Mouse (Mus musculus) stomach, embryonic 14.5 days (tissue): ENCODE data around the gene Mapk11. TPM values are rescaled to one million over a fixed set of nuclear protein-coding genes. Genes with fewer than 3 reads are reported as not detected.

Experiments
- ATAC-seq: fragments of 200-750 bp; cut with Nextera tagmentation; 2 replicates; pipeline ENCODE4 v1.8.0; 2017; ENCODE audit warnings: low read depth, moderate TSS enrichment; ENCODE audit not compliant: insufficient number of reproducible peaks, insufficient read depth, low FRiP score
- H3K27ac ChIP-seq: fragments of 300-500 bp; sonication (generic); 2 replicates; pipeline ENCODE4 v1.5.1; 2014; ENCODE audit warnings: mild to moderate bottlenecking, low read length, moderate library complexity, mixed read lengths
- H3K27me3 ChIP-seq: fragments of 300-500 bp; sonication (generic); 2 replicates; pipeline ENCODE4 v1.6.1; 2014; ENCODE audit warnings: low read length, control low read depth, mixed read lengths; ENCODE audit not compliant: control insufficient read depth, insufficient read depth
- H3K36me3 ChIP-seq: fragments of 300-500 bp; sonication (generic); 2 replicates; pipeline ENCODE4 v1.6.1; 2014; ENCODE audit warnings: mild to moderate bottlenecking, control low read depth, low read length, moderate library complexity, mixed read lengths; ENCODE audit not compliant: control insufficient read depth, insufficient read depth
- H3K4me1 ChIP-seq: fragments of 300-500 bp; sonication (generic); 2 replicates; pipeline ENCODE4 v1.6.1; 2014; ENCODE audit warnings: low read length, control low read depth, mixed read lengths; ENCODE audit not compliant: control insufficient read depth, insufficient read depth
- H3K4me2 ChIP-seq: fragments of 300-500 bp; sonication (generic); replicated peaks from 2 replicates; pipeline ENCODE4 v1.6.1; 2014; ENCODE audit warnings: low read depth, low read length, control low read depth
- H3K4me3 ChIP-seq: fragments of 300-500 bp; sonication (generic); 2 replicates; pipeline ENCODE4 v1.5.1; 2014; ENCODE audit warnings: low read depth, low read length, control low read depth
- H3K9ac ChIP-seq: fragments of 300-500 bp; sonication (generic); replicated peaks from 2 replicates; pipeline ENCODE4 v1.6.1; 2014; ENCODE audit warnings: low read depth, mild to moderate bottlenecking, control low read depth, low read length, moderate library complexity, mixed read lengths
- H3K9me3 ChIP-seq: fragments of 300-500 bp; sonication (generic); 2 replicates; pipeline ENCODE4 v1.6.1; 2016; ENCODE audit warnings: low read depth, low read length, control low read depth; ENCODE audit not compliant: control insufficient read depth
- WGBS: fragments of 180-500 bp; shearing (Covaris S2); extraction: QIAGEN DNeasy Blood & Tissue Kit; methylation state at CpG from one replicate; pipeline ENCODE4 v1.1.7; 2014; 5-methylcytosine and 5-hydroxymethylcytosine counted together
- polyA plus RNA-seq: library from polyadenylated mRNA; unstranded; fragments of >200 nt; fragmentation: Nextera tagmentation; extraction: Ambion mirVana; gene quantifications from 2 replicates; pipeline ENCODE4 v1.2.1, GENCODE M21; 2014

The Mapk11 gene
- polyA plus RNA-seq, 1 experiment from 2014 or later, result 7.9 TPM

DNA sequence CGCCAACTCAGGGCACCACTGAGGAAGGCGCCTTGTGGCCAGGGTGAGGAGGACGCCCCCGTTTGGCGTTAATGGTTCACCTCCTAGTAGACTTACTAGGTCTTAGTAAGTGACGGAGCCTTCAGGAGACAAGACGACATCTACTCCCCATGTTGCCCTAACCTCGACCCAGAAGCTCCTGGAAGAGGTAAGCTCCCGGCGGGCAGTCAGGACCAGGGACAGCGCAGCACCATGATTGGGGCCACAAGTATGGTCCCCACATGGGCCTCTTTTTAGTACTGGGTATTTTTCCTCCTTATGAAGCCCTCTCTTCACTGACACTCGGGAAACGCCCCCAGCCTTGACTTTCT lies 588 bp upstream of the Mapk11 start:
- Histone ChIP-seq H3K36me3 (peaks cover 9% of the 10 kb centered on the region; the same call in 1 of the 2 replicates), H3K9me3 (no peaks in the 10 kb centered on the region), H3K4me2 (peak overlapping the region; percentile 96), H3K4me3 (peak overlapping the region; percentile 62), H3K27ac (no peak overlapping the region), H3K4me1 (peaks cover 17% of the 10 kb centered on the region), H3K9ac (peak overlapping the region; percentile 3; the same call in 1 of the 2 replicates), H3K27me3 (peaks cover 13% of the 10 kb centered on the region)
- ATAC-seq, result no peak
- 2% methylated on average over 13 of the region's 13 CpGs for WGBS

DNA sequence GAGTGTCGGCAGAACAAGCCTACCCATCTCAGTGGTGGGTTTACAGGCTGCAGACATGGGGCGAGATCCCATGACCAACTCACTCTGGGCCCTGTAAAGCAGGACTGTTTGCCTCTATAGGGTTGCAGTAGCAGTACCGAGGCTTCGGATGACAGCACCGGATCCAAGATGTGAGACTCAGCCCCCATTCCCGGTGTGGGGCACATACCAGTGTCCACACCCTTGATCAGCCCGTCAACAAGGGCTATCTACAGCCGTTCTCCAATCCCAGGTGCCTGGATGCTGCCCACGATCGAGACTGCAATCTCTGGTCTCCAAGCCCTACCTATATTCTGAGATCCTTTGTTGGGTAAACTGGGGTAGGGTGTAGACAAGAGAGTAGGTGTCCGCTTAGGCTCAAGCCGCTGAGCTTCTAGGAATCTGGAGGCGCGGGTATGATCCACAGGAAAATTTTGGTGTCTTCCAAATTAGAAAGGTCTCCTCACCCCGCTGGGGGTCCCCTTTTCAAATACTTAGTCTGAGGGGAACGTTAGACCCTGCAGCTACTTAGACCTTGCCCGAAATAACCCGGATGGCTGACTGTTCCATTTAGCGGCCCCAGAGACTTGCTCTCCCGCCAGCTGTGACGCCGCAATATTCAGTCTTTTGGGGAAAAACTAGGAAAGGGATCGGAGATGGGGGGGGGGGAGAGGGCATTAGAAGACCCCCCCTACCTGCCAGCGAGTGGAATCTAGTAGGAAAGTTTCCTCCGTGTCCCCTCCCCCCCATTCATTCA lies 745 bp downstream of the Mapk11 start:
- ATAC-seq, result no peak
- Histone ChIP-seq H3K4me1 (peaks cover 17% of the 10 kb centered on the region), H3K27me3 (peaks cover 13% of the 10 kb centered on the region), H3K4me2 (peak overlapping the region; percentile 96), H3K9me3 (no peaks in the 10 kb centered on the region), H3K4me3 (peak overlapping the region; percentile 62), H3K9ac (peak overlapping the region; percentile 42), H3K27ac (no peak overlapping the region), H3K36me3 (no peaks in the 10 kb centered on the region)
- WGBS, result 10% methylated on average over 25 of the region's 25 CpGs

DNA sequence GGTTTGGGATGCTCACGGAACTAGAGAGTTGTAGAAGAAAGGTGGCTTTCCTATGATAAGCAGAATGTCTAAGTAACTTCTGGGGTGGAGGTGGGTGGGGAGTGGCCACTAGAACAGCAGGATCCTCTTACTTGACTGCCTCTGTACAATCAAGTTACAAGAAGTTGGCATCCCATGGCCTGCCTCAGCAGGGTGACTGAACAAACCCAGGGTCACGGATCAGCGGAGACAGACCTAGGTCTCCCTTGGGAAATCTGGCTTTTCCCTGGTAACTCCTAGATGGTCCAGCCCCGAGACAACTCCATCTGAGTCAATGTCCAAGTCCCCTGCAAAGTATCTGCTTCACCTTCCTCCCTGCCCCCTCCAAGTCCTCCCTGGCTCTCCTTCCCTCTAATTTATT lies 1.5 kb downstream of the Mapk11 start:
- Histone ChIP-seq H3K9me3 (no peaks in the 10 kb centered on the region), H3K4me1 (peaks cover 17% of the 10 kb centered on the region), H3K27me3 (peaks cover 13% of the 10 kb centered on the region), H3K36me3 (no peaks in the 10 kb centered on the region), H3K27ac (no peak overlapping the region), H3K4me3 (0 out of 2 replicates have a peak overlapping the region, but pooled peaks have one; percentile 62), H3K4me2 (no peak overlapping the region; the same call in 1 of the 2 replicates), H3K9ac (no peak overlapping the region)
- ATAC-seq, result no peak
- 58% methylated on average over 4 of the region's 4 CpGs for WGBS

DNA sequence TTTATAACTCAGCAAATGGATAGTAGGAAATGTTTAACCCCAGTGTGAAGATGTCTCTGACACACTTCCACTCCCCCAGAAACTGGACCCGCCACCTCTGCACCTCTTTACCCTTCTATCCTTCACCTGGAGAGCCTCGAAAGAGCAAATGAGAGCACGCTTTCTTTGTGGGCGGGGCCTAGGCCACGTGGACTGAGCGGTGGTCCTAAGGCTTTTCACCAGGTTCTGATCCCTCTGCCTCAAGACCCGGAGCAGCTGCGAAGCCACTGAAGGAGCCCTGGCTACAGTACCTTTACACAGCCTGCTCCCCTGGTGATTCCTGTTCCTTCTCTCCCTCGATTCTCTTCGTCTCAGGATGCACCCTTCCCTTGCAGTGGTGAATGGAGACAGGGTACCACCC lies 2.0 kb downstream of the Mapk11 start:
- no peak for ATAC-seq
- no peak overlapping the region for H3K9ac ChIP-seq
- H3K27me3 ChIP-seq, result peaks cover 13% of the 10 kb centered on the region
- 0 out of 2 replicates have a peak overlapping the region, but pooled peaks have one; percentile 36 for H3K4me2 ChIP-seq
- H3K9me3 ChIP-seq, result no peaks in the 10 kb centered on the region
- 23% methylated on average over 10 of the region's 10 CpGs for WGBS
- H3K4me1 ChIP-seq, result peaks cover 17% of the 10 kb centered on the region
- H3K36me3 ChIP-seq, result no peaks in the 10 kb centered on the region
- H3K27ac ChIP-seq, result no peak overlapping the region
- no peak overlapping the region for H3K4me3 ChIP-seq

DNA sequence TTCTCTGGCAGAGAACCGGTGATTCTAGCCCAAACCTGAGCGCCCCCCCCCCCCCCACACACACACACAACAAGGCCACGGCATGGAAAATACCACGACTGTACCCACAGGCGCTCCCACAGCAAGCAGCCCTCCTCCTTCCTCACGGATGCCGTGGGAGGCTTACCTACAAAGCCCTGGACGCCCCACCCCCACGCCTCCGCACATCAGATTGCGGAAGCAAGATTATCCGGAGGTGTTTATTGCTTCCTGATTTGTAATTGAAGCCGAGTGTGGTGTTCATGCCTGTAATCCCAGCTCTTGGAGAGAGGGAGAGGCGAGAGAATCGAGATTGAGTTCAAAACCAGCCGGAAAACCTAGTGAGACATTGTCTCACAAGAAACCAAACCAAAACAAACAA lies 2.4 kb downstream of the Mapk11 start:
- peaks cover 17% of the 10 kb centered on the region for H3K4me1 ChIP-seq
- H3K9me3 ChIP-seq, result no peaks in the 10 kb centered on the region
- 10% methylated on average over 15 of the region's 16 CpGs for WGBS
- no peak for ATAC-seq
- H3K9ac ChIP-seq, result no peak overlapping the region
- H3K4me3 ChIP-seq, result peak overlapping the region; percentile 17
- peaks cover 13% of the 10 kb centered on the region for H3K27me3 ChIP-seq
- no peak overlapping the region for H3K27ac ChIP-seq
- peak overlapping the region; percentile 36 for H3K4me2 ChIP-seq
- H3K36me3 ChIP-seq, result no peaks in the 10 kb centered on the region

DNA sequence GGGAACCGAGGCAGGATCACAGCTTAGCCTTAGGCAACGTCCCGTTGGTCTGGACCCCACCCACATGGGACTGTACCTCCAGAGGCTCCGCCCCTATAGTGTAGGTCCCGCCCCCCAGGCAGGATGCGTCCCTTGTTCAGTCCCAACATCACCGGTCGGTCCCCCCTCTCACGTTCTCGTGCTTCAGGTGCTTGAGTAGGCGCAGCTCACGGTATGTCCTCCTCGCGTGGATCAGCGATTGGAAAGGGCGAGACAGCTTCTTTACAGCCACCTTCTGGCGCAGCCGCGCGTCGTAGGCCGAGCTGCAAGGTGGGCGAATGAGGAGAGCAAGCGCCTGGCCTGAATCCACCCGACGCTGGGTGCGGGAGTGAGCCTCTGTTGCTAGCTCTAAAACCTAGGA lies 2.9 kb downstream of the Mapk11 start:
- Histone ChIP-seq H3K4me3 (peak overlapping the region; percentile 17; the same call in 1 of the 2 replicates), H3K4me2 (peak overlapping the region; percentile 36), H3K9ac (no peak overlapping the region), H3K4me1 (peaks cover 17% of the 10 kb centered on the region), H3K36me3 (no peaks in the 10 kb centered on the region), H3K9me3 (no peaks in the 10 kb centered on the region), H3K27me3 (peaks cover 13% of the 10 kb centered on the region), H3K27ac (no peak overlapping the region)
- ATAC-seq, result peak; percentile 57
- 2% methylated on average over 27 of the region's 27 CpGs for WGBS

DNA sequence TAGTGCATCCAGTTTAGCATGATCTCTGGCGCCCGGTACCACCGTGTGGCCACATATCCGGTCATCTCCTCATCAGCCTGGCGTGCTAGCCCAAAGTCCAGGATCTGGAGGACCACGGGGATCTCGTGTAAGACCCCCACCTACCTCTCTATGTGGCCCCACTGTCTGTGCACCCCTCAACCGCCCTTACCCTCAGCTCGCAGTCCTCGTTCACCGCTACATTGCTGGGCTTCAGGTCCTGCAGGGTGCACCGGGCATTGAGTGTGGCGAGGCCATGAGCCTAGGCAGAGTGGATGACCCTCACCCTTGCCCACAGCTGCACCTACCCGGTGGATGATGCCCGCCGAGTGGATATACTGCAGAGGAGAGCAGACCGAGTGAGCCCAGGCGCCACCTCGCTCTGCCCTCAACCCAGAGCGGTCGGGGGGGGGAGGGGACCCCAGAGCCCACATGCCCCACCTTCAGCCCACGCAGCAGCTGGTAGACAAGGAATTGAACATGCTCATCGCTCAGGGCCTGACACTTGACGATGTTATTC lies 3.5 kb downstream of the Mapk11 start:
- H3K9ac ChIP-seq, result no peak overlapping the region
- H3K27ac ChIP-seq, result no peak overlapping the region
- peaks cover 19% of the 10 kb centered on the region for H3K4me1 ChIP-seq
- peak overlapping the region; percentile 36 for H3K4me2 ChIP-seq
- no peaks in the 10 kb centered on the region for H3K36me3 ChIP-seq
- peak overlapping the region; percentile 17; the same call in 1 of the 2 replicates for H3K4me3 ChIP-seq
- no peaks in the 10 kb centered on the region for H3K9me3 ChIP-seq
- peaks cover 13% of the 10 kb centered on the region for H3K27me3 ChIP-seq
- WGBS, result 63% methylated on average over 24 of the region's 24 CpGs
- no peak for ATAC-seq

DNA sequence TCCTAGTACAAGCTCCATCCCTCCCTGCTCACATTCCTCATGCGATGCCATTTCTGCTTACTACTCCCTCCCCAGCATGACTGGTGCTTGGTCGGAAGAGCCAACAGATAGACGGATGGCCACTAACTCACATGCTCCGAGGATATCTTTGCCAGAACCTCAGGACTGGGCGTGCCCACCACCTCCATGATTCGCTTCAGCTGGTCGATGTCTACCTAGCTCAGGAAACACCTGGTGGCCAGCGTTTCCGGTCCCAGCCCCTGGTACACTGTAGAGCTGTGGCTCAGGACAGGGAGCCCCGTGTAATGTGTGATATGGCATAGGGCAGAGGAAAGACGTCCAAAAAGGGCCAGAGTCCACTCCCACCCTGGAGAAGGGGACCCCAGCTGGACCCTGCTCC lies 4.5 kb downstream of the Mapk11 start:
- H3K4me3 ChIP-seq, result no peak overlapping the region
- H3K9me3 ChIP-seq, result no peaks in the 10 kb centered on the region
- H3K4me2 ChIP-seq, result no peak overlapping the region
- H3K36me3 ChIP-seq, result no peaks in the 10 kb centered on the region
- H3K9ac ChIP-seq, result no peak overlapping the region
- H3K27ac ChIP-seq, result no peak overlapping the region
- peaks cover 17% of the 10 kb centered on the region for H3K27me3 ChIP-seq
- WGBS, result 83% methylated on average over 11 of the region's 11 CpGs
- no peak for ATAC-seq
- H3K4me1 ChIP-seq, result peaks cover 20% of the 10 kb centered on the region
